Mouse (Mus musculus): ENCODE results near the gene Aff3.

Aff3 gene

GRCm38 (mm10) chr1:38286551-38286950 lies 378.2 kb downstream of the Aff3 start:
- no peak for DNase-seq (ENCODE audit: low spot score)

GRCm38 (mm10) chr1:38280549-38280948 lies 384.2 kb downstream of the Aff3 start:
- no peak for DNase-seq (ENCODE audit: low spot score)

- DNase-seq (ENCODE audit: low spot score), result no peak
Measured at GRCm38 (mm10) chr1:38271312-38271711, 393.4 kb downstream of the Aff3 start.

- no peak for DNase-seq (ENCODE audit: low spot score)
Measured at GRCm38 (mm10) chr1:38268246-38269042, 396.3 kb downstream of the Aff3 start.

- no peak for DNase-seq (ENCODE audit: low spot score)
Measured at GRCm38 (mm10) chr1:38263251-38263650, 401.5 kb downstream of the Aff3 start.

GRCm38 (mm10) chr1:38262362-38263154 lies 402.2 kb downstream of the Aff3 start:
- DNase-seq (ENCODE audit: low spot score), result no peak

- no peak for DNase-seq (ENCODE audit: low spot score)
Measured at GRCm38 (mm10) chr1:38261076-38261475, 403.7 kb downstream of the Aff3 start.

- DNase-seq (ENCODE audit: low spot score), result no peak
Measured at GRCm38 (mm10) chr1:38259541-38260338, 405.0 kb downstream of the Aff3 start.

- DNase-seq (ENCODE audit: low spot score), result no peak
Measured at GRCm38 (mm10) chr1:38254426-38254825, 410.3 kb downstream of the Aff3 start.

- no peak for DNase-seq (ENCODE audit: low spot score)
Measured at GRCm38 (mm10) chr1:38252766-38253079, 412.0 kb downstream of the Aff3 start.

GRCm38 (mm10) chr1:38252031-38252765 lies 412.6 kb downstream of the Aff3 start:
- no peak for DNase-seq (ENCODE audit: low spot score)

GRCm38 (mm10) chr1:38251448-38251847 lies 413.3 kb downstream of the Aff3 start:
- no peak for DNase-seq (ENCODE audit: low spot score)

- no peak for DNase-seq (ENCODE audit: low spot score)
Measured at GRCm38 (mm10) chr1:38250246-38250645, 414.5 kb downstream of the Aff3 start.

- no peak for DNase-seq (ENCODE audit: low spot score)
Measured at GRCm38 (mm10) chr1:38249561-38249960, 415.2 kb downstream of the Aff3 start.

- no peak for DNase-seq (ENCODE audit: low spot score)
Measured at GRCm38 (mm10) chr1:38248027-38248426, 416.7 kb downstream of the Aff3 start.

- DNase-seq (ENCODE audit: low spot score), result no peak
Measured at GRCm38 (mm10) chr1:38242559-38242958, 422.2 kb downstream of the Aff3 start.

GRCm38 (mm10) chr1:38241801-38242200 lies 423.0 kb downstream of the Aff3 start:
- DNase-seq (ENCODE audit: low spot score), result peak; percentile 14

- DNase-seq (ENCODE audit: low spot score), result no peak
Measured at GRCm38 (mm10) chr1:38241221-38241666, 423.5 kb downstream of the Aff3 start.

GRCm38 (mm10) chr1:38240438-38241220 lies 424.1 kb downstream of the Aff3 start:
- no peak for DNase-seq (ENCODE audit: low spot score)

- DNase-seq (ENCODE audit: low spot score), result no peak
Measured at GRCm38 (mm10) chr1:38239516-38239915, 425.2 kb downstream of the Aff3 start.

GRCm38 (mm10) chr1:38237831-38238230 lies 426.9 kb downstream of the Aff3 start:
- DNase-seq (ENCODE audit: low spot score), result no peak

Data from ovary, postnatal 10 days (tissue).